Mouse (Mus musculus): ENCODE results near the gene Gm16253. TPM values are rescaled to one million over a fixed set of nuclear protein-coding genes. Genes with fewer than 3 reads are reported as not detected.
A peak's percentile ranks its signal among the peaks of the same experiment; 100 is the strongest.

Gene Gm16253
- polyA plus RNA-seq, 1 experiment from 2014 or later, result 0.55 TPM

DNA sequence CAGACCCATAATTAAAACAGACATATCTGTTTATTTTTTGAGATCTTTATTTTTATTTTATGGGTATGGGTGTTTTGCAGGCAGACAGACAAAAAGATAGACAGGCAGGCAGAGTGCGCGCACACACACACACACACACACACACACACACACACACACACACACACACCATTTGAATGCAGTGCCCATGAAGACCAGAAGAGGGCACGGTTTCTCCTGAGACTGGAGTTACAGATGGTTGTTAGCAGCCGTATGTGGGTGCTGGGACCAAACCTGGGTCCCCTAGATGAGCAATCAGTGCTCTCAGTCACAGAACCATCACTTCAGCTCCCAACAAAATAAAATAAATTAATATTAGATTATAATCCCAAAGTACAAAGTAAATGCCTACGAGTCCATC lies 6.6 kb downstream of the Gm16253 start:
- H3K4me1 ChIP-seq (ENCODE audit: control insufficient read depth, low read depth, low read length), result peaks cover 10% of the 10 kb centered on the region

DNA sequence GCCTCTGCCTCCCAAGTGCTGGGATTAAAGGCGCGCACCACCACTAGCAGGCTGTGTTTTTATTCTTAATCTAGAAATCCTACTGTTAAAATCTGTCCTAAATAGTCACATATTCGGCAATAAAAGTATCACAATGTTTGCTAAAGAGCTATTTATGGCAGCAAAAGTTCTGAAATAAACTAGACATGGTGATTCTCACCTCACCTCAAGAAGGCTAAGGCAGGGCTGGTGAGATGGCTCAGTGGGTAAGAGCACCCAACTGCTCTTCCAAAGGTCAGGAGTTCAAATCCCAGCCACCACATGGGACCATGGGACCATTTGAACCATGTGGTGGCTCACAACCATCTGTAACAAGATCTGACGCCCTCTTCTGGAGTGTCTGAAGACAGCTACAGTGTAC lies 13.9 kb downstream of the Gm16253 start:
- Histone ChIP-seq H3K27me3 (ENCODE audit: control insufficient read depth, insufficient read depth, low read depth, low read length) (peaks cover 9% of the 10 kb centered on the region), H3K36me3 (ENCODE audit: control insufficient read depth, insufficient read depth) (0 out of 2 replicates have a peak, but pooled peaks cover 3% of the 10 kb centered on the region), H3K27ac (ENCODE audit: low read length) (no peak overlapping the region), H3K9me3 (replicated peaks; ENCODE audit: control insufficient read depth, low read length) (no peaks in the 10 kb centered on the region), H3K4me1 (ENCODE audit: control insufficient read depth, low read depth, low read length) (peaks cover 9% of the 10 kb centered on the region), H3K4me2 (ENCODE audit: low read depth, low read length) (no peak overlapping the region), H3K4me3 (ENCODE audit: low read depth, low read length) (no peak overlapping the region), H3K9ac (ENCODE audit: low read depth, low read length) (no peak overlapping the region)
- no peak for ATAC-seq (ENCODE audit: low read depth)
- WGBS (ENCODE audit: insufficient replicate concordance), result 66% methylated on average over 4 of the region's 4 CpGs

More for the DNA sequence above, 6.6 kb downstream of the Gm16253 start:
- Histone ChIP-seq H3K27ac (ENCODE audit: low read length) (no peak overlapping the region), H3K36me3 (ENCODE audit: control insufficient read depth, insufficient read depth) (no peaks in the 10 kb centered on the region), H3K9ac (ENCODE audit: low read depth, low read length) (no peak overlapping the region), H3K4me3 (ENCODE audit: low read depth, low read length) (no peak overlapping the region), H3K27me3 (ENCODE audit: control insufficient read depth, insufficient read depth, low read depth, low read length) (no peaks in the 10 kb centered on the region), H3K4me2 (ENCODE audit: low read depth, low read length) (no peak overlapping the region), H3K9me3 (replicated peaks; ENCODE audit: control insufficient read depth, low read length) (no peaks in the 10 kb centered on the region)
- WGBS (ENCODE audit: insufficient replicate concordance), result 81% methylated on average over 5 of the region's 5 CpGs
- ATAC-seq (ENCODE audit: low read depth), result no peak

DNA sequence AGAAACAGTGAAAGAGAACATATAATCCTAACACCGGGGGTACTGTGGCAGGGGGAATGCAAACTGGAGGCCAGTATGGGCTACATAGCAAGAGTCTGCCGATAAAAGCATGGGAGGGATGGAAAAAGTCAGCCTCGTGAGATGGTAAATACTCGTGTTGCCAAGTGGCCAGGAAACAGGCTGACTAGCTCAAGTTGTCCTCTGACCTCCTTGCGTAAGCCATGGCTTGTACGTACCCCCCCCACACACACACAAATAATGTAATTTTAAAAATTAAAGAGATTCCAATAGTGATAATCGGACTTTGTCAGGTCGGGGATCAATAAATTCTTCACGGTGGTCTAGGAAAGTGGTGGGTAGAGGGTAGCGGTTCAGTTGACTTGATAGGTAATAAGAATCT lies 16.6 kb downstream of the Gm16253 start:
- Histone ChIP-seq H3K9me3 (replicated peaks; ENCODE audit: control insufficient read depth, low read length) (no peaks in the 10 kb centered on the region), H3K9ac (ENCODE audit: low read depth, low read length) (peak overlapping the region; percentile 88), H3K4me3 (ENCODE audit: low read depth, low read length) (peak overlapping the region; percentile 83), H3K27me3 (ENCODE audit: control insufficient read depth, insufficient read depth, low read depth, low read length) (peaks cover 36% of the 10 kb centered on the region), H3K36me3 (ENCODE audit: control insufficient read depth, insufficient read depth) (0 out of 2 replicates have a peak, but pooled peaks cover 3% of the 10 kb centered on the region), H3K4me1 (ENCODE audit: control insufficient read depth, low read depth, low read length) (peaks cover 29% of the 10 kb centered on the region), H3K4me2 (ENCODE audit: low read depth, low read length) (peak overlapping the region; percentile 88), H3K27ac (ENCODE audit: low read length) (peak overlapping the region; percentile 91)
- no peak for ATAC-seq (ENCODE audit: low read depth)
- WGBS (ENCODE audit: insufficient replicate concordance), result 1% methylated on average over 10 of the region's 10 CpGs

DNA sequence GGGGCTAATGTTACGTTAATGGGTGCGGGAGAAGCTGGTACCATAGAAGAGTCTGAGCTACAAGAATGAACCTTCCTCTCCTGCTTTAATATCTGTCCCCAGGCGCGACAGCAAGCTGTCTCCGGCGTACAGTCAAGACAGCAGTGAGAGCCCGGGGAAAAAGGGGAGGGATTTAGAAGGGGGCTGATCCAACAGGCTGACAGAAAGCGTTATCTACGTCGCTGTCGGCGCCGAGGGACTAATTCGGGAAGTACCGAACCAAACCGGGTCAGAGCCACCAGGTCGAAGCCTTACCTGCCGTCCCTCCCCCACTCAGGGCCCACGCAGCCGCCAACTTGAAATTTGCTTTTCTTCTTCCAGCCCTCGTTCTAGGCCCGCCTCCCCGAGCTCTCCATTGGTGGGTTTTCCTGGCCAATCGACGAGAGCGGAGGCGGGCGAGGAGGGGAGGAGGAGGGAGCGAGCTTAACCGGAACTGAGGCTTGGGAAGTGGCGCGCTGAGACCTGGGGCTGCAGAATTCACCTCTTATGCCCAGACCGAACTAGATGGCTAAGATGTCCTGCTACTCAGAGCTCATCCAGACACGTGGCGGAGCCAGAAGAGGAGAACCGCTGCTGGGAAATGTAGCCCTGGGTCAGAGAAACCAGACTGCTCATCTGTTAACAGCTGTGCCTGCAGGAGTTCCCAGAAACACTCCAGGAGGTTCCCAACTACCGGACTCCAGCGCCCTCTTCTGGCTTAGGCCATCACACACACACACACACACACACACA lies 17.2 kb downstream of the Gm16253 start, which contains the start of gene Polr3gl:
Gene Polr3gl (minus strand): TSS at position 392 of the 771 bp plus-strand sequence.
- H3K27me3 ChIP-seq (ENCODE audit: control insufficient read depth, insufficient read depth, low read depth, low read length), result peaks cover 42% of the 10 kb centered on the region
- peak within 1 kb of the TSS; percentile 91 for H3K27ac ChIP-seq (ENCODE audit: low read length)
- H3K4me1 ChIP-seq (ENCODE audit: control insufficient read depth, low read depth, low read length), result peaks cover 31% of the 10 kb centered on the region
- WGBS (ENCODE audit: insufficient replicate concordance), result 0% methylated on average over 36 of the region's 38 CpGs
- H3K9me3 ChIP-seq (replicated peaks; ENCODE audit: control insufficient read depth, low read length), result no peaks in the 10 kb centered on the region
- peak within 1 kb of the TSS; percentile 83 for H3K4me3 ChIP-seq (ENCODE audit: low read depth, low read length)
- H3K36me3 ChIP-seq (ENCODE audit: control insufficient read depth, insufficient read depth), result 0 out of 2 replicates have a peak, but pooled peaks cover 3% of the 10 kb centered on the region
- peak within 1 kb of the TSS; percentile 88 for H3K4me2 ChIP-seq (ENCODE audit: low read depth, low read length)
- ATAC-seq (ENCODE audit: low read depth), result peak; percentile 96
- H3K9ac ChIP-seq (ENCODE audit: low read depth, low read length), result peak within 1 kb of the TSS; percentile 88

DNA sequence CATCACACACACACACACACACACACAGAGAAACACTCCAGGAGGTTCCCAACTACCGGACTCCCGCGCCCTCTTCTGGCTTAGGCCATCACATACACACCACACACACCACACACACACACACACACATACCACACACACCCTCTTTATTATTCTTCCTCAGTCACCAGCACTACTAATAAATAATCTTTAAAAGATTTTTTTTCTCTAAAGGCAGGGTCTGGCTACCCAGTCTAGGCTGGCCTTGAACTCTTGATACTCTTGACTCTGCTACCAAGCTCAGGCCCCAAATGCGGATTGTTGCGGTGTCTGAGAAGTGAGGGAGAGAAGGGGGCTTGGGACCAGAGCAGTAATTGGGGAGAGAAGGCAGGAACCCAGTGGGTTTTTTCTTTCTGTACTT lies 18.1 kb downstream of the Gm16253 start:
- 74% methylated on average over 5 of the region's 5 CpGs for WGBS (ENCODE audit: insufficient replicate concordance)
- ATAC-seq (ENCODE audit: low read depth), result no peak
- H3K27me3 ChIP-seq (ENCODE audit: control insufficient read depth, insufficient read depth, low read depth, low read length), result peaks cover 51% of the 10 kb centered on the region

DNA sequence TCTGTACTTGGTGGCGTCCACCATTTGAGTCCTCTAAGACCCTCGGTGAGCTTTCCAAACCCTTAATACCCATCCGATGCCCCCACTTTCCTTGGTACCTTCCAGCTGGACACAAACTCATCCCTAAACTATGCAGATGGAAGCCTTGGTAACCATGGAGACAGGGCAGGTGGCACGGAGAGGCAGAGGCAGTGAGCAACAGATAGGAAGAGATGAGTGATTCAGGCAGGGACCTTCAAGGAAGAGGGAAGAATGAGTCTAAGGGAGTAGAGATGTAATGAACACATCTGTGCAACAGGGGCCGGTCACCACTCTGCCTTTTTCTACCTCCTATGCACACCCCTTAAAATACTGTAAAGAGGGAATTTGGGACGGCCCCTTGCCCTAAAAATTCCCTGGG lies 18.9 kb downstream of the Gm16253 start:
- Histone ChIP-seq H3K27ac (ENCODE audit: low read length) (no peak overlapping the region), H3K4me2 (ENCODE audit: low read depth, low read length) (no peak overlapping the region), H3K27me3 (ENCODE audit: control insufficient read depth, insufficient read depth, low read depth, low read length) (peaks cover 59% of the 10 kb centered on the region), H3K36me3 (ENCODE audit: control insufficient read depth, insufficient read depth) (no peaks in the 10 kb centered on the region), H3K9ac (ENCODE audit: low read depth, low read length) (no peak overlapping the region), H3K9me3 (replicated peaks; ENCODE audit: control insufficient read depth, low read length) (no peaks in the 10 kb centered on the region), H3K4me1 (ENCODE audit: control insufficient read depth, low read depth, low read length) (peaks cover 31% of the 10 kb centered on the region), H3K4me3 (ENCODE audit: low read depth, low read length) (no peak overlapping the region)
- 31% methylated on average over 6 of the region's 6 CpGs for WGBS (ENCODE audit: insufficient replicate concordance)
- no peak for ATAC-seq (ENCODE audit: low read depth)

More for the DNA sequence above, 18.1 kb downstream of the Gm16253 start:
- Histone ChIP-seq H3K27ac (ENCODE audit: low read length) (no peak overlapping the region), H3K9ac (ENCODE audit: low read depth, low read length) (no peak overlapping the region), H3K4me3 (ENCODE audit: low read depth, low read length) (no peak overlapping the region), H3K4me1 (ENCODE audit: control insufficient read depth, low read depth, low read length) (peaks cover 31% of the 10 kb centered on the region), H3K36me3 (ENCODE audit: control insufficient read depth, insufficient read depth) (0 out of 2 replicates have a peak, but pooled peaks cover 1% of the 10 kb centered on the region), H3K4me2 (ENCODE audit: low read depth, low read length) (no peak overlapping the region), H3K9me3 (replicated peaks; ENCODE audit: control insufficient read depth, low read length) (no peaks in the 10 kb centered on the region)

DNA sequence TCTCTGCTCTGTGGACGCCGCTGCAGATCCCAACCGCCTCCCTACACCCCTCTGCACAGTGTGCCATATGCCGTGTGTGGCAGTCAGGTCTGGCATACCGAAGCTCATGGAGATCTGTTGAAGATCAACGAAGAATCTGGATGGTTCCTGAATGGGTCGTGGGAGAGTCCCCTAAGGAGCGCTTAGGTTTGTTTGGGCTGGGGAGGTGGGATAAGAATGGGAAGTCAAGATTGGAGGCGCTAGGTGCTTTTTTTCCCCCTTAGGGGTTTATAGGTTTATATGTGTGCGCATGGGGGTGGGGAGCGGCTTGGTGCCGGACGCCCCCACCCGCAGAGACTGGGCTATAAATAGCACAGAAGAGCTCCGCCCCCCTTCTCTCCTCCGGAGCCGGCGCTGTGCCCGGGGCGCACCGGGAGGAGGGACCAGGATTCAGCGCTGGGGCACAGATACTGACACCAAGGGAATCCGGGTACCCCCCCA lies 19.5 kb downstream of the Gm16253 start, which contains the start of gene Ankrd34a:
Gene Ankrd34a (plus strand): TSS at position 409 of the 480 bp plus-strand sequence.
- Histone ChIP-seq H3K4me1 (ENCODE audit: control insufficient read depth, low read depth, low read length) (peaks cover 31% of the 10 kb centered on the region), H3K4me2 (ENCODE audit: low read depth, low read length) (peak within 1 kb of the TSS; percentile 50), H3K27me3 (ENCODE audit: control insufficient read depth, insufficient read depth, low read depth, low read length) (peaks cover 65% of the 10 kb centered on the region), H3K4me3 (ENCODE audit: low read depth, low read length) (peak within 1 kb of the TSS; percentile 38), H3K9me3 (replicated peaks; ENCODE audit: control insufficient read depth, low read length) (no peaks in the 10 kb centered on the region), H3K9ac (ENCODE audit: low read depth, low read length) (peak within 1 kb of the TSS; percentile 23), H3K36me3 (ENCODE audit: control insufficient read depth, insufficient read depth) (no peaks in the 10 kb centered on the region), H3K27ac (ENCODE audit: low read length) (no peak within 1 kb of the TSS)
- WGBS (ENCODE audit: insufficient replicate concordance), result 2% methylated on average over 23 of the region's 23 CpGs
- ATAC-seq (ENCODE audit: low read depth), result no peak

DNA sequence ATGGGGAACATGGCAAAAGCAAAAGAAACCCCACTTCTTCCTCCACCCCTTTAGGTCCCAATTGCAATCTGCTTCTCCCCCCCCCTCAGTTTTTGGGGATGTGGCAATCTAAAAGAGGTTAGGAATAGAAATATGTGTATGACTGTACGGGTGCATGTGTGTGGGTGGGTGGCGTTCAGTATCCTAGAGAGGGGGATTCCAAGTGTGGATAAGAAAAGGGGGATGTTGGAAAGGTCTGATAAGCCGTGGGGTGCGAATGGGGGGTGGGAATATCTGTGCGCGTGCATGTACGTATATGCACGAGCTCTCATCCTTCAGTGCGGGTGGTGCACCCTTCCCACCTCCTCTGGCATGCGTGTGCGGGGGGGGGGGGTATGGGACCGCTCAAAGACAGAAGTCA lies 20.1 kb downstream of the Gm16253 start:
- H3K27me3 ChIP-seq (ENCODE audit: control insufficient read depth, insufficient read depth, low read depth, low read length), result peaks cover 71% of the 10 kb centered on the region
- no peak for ATAC-seq (ENCODE audit: low read depth)

DNA sequence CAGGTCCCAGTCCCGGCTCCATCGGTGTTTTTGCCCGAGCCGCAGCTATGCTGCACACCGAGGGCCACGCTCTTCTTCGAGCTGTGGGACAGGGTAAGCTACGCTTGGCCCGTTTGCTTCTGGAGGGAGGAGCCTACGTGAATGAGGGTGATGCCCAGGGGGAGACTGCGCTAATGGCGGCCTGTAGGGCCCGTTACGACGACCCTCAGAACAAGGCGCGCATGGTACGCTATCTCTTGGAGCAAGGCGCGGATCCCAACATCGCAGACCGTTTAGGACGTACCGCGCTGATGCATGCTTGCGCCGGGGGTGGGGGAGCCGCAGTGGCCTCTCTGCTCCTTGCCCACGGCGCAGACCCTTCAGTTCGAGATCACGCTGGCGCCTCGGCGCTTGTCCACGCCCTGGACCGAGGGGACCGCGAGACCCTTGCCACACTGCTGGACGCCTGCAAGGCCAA lies 20.7 kb downstream of the Gm16253 start:
- peaks cover 73% of the 10 kb centered on the region for H3K27me3 ChIP-seq (ENCODE audit: control insufficient read depth, insufficient read depth, low read depth, low read length)
- peak overlapping the region; percentile 38 for H3K4me3 ChIP-seq (ENCODE audit: low read depth, low read length)
- peak overlapping the region; percentile 50 for H3K4me2 ChIP-seq (ENCODE audit: low read depth, low read length)
- no peak for ATAC-seq (ENCODE audit: low read depth)
- peaks cover 26% of the 10 kb centered on the region for H3K4me1 ChIP-seq (ENCODE audit: control insufficient read depth, low read depth, low read length)
- H3K36me3 ChIP-seq (ENCODE audit: control insufficient read depth, insufficient read depth), result no peaks in the 10 kb centered on the region
- no peaks in the 10 kb centered on the region for H3K9me3 ChIP-seq (replicated peaks; ENCODE audit: control insufficient read depth, low read length)
- 0% methylated on average over 40 of the region's 40 CpGs for WGBS (ENCODE audit: insufficient replicate concordance)
- H3K9ac ChIP-seq (ENCODE audit: low read depth, low read length), result peak overlapping the region; percentile 23
- no peak overlapping the region for H3K27ac ChIP-seq (ENCODE audit: low read length)

More for the DNA sequence above, 20.1 kb downstream of the Gm16253 start:
- Histone ChIP-seq H3K4me1 (ENCODE audit: control insufficient read depth, low read depth, low read length) (peaks cover 31% of the 10 kb centered on the region), H3K9ac (ENCODE audit: low read depth, low read length) (no peak overlapping the region), H3K4me3 (ENCODE audit: low read depth, low read length) (peak overlapping the region; percentile 28), H3K9me3 (replicated peaks; ENCODE audit: control insufficient read depth, low read length) (no peaks in the 10 kb centered on the region), H3K4me2 (ENCODE audit: low read depth, low read length) (peak overlapping the region; percentile 50), H3K36me3 (ENCODE audit: control insufficient read depth, insufficient read depth) (no peaks in the 10 kb centered on the region), H3K27ac (ENCODE audit: low read length) (no peak overlapping the region)
- WGBS (ENCODE audit: insufficient replicate concordance), result 3% methylated on average over 11 of the region's 12 CpGs

Measured in liver, embryonic 16.5 days (tissue).